Mouse (Mus musculus): ENCODE measurements around the gene Nipsnap1. TPM values are rescaled to one million over a fixed set of nuclear protein-coding genes. Genes with fewer than 3 reads are reported as not detected.

Nipsnap1 gene
- 89.8 and 92.7 TPM in 2 replicates for polyA plus RNA-seq (2014; fragmentation: Nextera tagmentation; extraction: Ambion mirVana)

- peak; percentile 88 for DNase-seq (ENCODE audit: low spot score)
- peak within 1 kb of the TSS; percentile 58 for H3K9ac ChIP-seq (ENCODE audit: low read depth, low read length)
- 0 out of 2 replicates have a peak, but pooled peaks cover 3% of the 10 kb centered on the region for H3K4me1 ChIP-seq (replicated peaks; ENCODE audit: control insufficient read depth, insufficient read depth, low read length)
- H3K27me3 ChIP-seq (replicated peaks; ENCODE audit: control insufficient read depth, insufficient read depth, low read length) = no peaks in the 10 kb centered on the region
- peak within 1 kb of the TSS; percentile 56 for H3K4me3 ChIP-seq (ENCODE audit: low read depth, low read length)
- WGBS = 1% methylated on average over 30 of the region's 30 CpGs
- H3K27ac ChIP-seq (ENCODE audit: low read depth, low read length) = peak within 1 kb of the TSS; percentile 70
- peak; percentile 91 for ATAC-seq (replicated peaks; ENCODE audit: low FRiP score)
- peak within 1 kb of the TSS; percentile 83 for H3K4me2 ChIP-seq
- peaks cover 6% of the 10 kb centered on the region; the same call in 1 of the 2 replicates for H3K36me3 ChIP-seq (ENCODE audit: control insufficient read depth, insufficient read depth, low read length)
- no peaks in the 10 kb centered on the region for H3K9me3 ChIP-seq (ENCODE audit: control insufficient read depth, low read length)
Measured at GRCm38 (mm10) chr11:4873755-4874475, at the start of gene Nipsnap1. Gene Nipsnap1, plus strand, starts transcription at chr11:4873951.

GRCm38 (mm10) chr11:4826152-4826778, 47.5 kb upstream of the Nipsnap1 start:
- no peak for DNase-seq (ENCODE audit: low spot score)
- Histone ChIP-seq H3K4me2 (no peak overlapping the region), H3K27ac (ENCODE audit: low read depth, low read length) (no peak overlapping the region), H3K4me1 (replicated peaks; ENCODE audit: control insufficient read depth, insufficient read depth, low read length) (peaks cover 8% of the 10 kb centered on the region), H3K9me3 (ENCODE audit: control insufficient read depth, low read length) (no peaks in the 10 kb centered on the region), H3K27me3 (replicated peaks; ENCODE audit: control insufficient read depth, insufficient read depth, low read length) (no peaks in the 10 kb centered on the region), H3K36me3 (ENCODE audit: control insufficient read depth, insufficient read depth, low read length) (no peaks in the 10 kb centered on the region), H3K4me3 (ENCODE audit: low read depth, low read length) (no peak overlapping the region), H3K9ac (ENCODE audit: low read depth, low read length) (no peak overlapping the region)
- WGBS = 94% methylated on average over 3 of the region's 3 CpGs
- ATAC-seq (replicated peaks; ENCODE audit: low FRiP score) = no peak

GRCm38 (mm10) chr11:4827340-4827739, 46.4 kb upstream of the Nipsnap1 start:
- no peak for ATAC-seq (replicated peaks; ENCODE audit: low FRiP score)

GRCm38 (mm10) chr11:4827916-4828315, 45.8 kb upstream of the Nipsnap1 start:
- no peak overlapping the region for H3K9ac ChIP-seq (ENCODE audit: low read depth, low read length)

More at GRCm38 (mm10) chr11:4827340-4827739, 46.4 kb upstream of the Nipsnap1 start:
- no peak for DNase-seq (ENCODE audit: low spot score)
- H3K9me3 ChIP-seq (ENCODE audit: control insufficient read depth, low read length) = no peaks in the 10 kb centered on the region
- no peak overlapping the region for H3K4me3 ChIP-seq (ENCODE audit: low read depth, low read length)
- no peaks in the 10 kb centered on the region for H3K36me3 ChIP-seq (ENCODE audit: control insufficient read depth, insufficient read depth, low read length)
- H3K4me2 ChIP-seq = no peak overlapping the region
- no peak overlapping the region for H3K9ac ChIP-seq (ENCODE audit: low read depth, low read length)
- H3K27ac ChIP-seq (ENCODE audit: low read depth, low read length) = no peak overlapping the region
- H3K27me3 ChIP-seq (replicated peaks; ENCODE audit: control insufficient read depth, insufficient read depth, low read length) = no peaks in the 10 kb centered on the region
- peaks cover 8% of the 10 kb centered on the region for H3K4me1 ChIP-seq (replicated peaks; ENCODE audit: control insufficient read depth, insufficient read depth, low read length)

GRCm38 (mm10) chr11:4831066-4831465, 42.7 kb upstream of the Nipsnap1 start:
- Histone ChIP-seq H3K4me2 (no peak overlapping the region), H3K36me3 (ENCODE audit: control insufficient read depth, insufficient read depth, low read length) (no peaks in the 10 kb centered on the region), H3K4me3 (ENCODE audit: low read depth, low read length) (no peak overlapping the region), H3K27ac (ENCODE audit: low read depth, low read length) (no peak overlapping the region), H3K27me3 (replicated peaks; ENCODE audit: control insufficient read depth, insufficient read depth, low read length) (no peaks in the 10 kb centered on the region), H3K9me3 (ENCODE audit: control insufficient read depth, low read length) (no peaks in the 10 kb centered on the region), H3K4me1 (replicated peaks; ENCODE audit: control insufficient read depth, insufficient read depth, low read length) (peaks cover 8% of the 10 kb centered on the region), H3K9ac (ENCODE audit: low read depth, low read length) (no peak overlapping the region)
- no peak for DNase-seq (ENCODE audit: low spot score)
- ATAC-seq (replicated peaks; ENCODE audit: low FRiP score) = no peak

More at GRCm38 (mm10) chr11:4827916-4828315, 45.8 kb upstream of the Nipsnap1 start:
- H3K4me2 ChIP-seq = no peak overlapping the region
- no peaks in the 10 kb centered on the region for H3K36me3 ChIP-seq (ENCODE audit: control insufficient read depth, insufficient read depth, low read length)
- DNase-seq (ENCODE audit: low spot score) = no peak
- no peaks in the 10 kb centered on the region for H3K9me3 ChIP-seq (ENCODE audit: control insufficient read depth, low read length)
- no peak overlapping the region for H3K4me3 ChIP-seq (ENCODE audit: low read depth, low read length)
- H3K27me3 ChIP-seq (replicated peaks; ENCODE audit: control insufficient read depth, insufficient read depth, low read length) = no peaks in the 10 kb centered on the region
- ATAC-seq (replicated peaks; ENCODE audit: low FRiP score) = no peak
- WGBS = 74% methylated on average over 2 of the region's 2 CpGs
- H3K4me1 ChIP-seq (replicated peaks; ENCODE audit: control insufficient read depth, insufficient read depth, low read length) = peaks cover 8% of the 10 kb centered on the region
- H3K27ac ChIP-seq (ENCODE audit: low read depth, low read length) = no peak overlapping the region

GRCm38 (mm10) chr11:4833295-4833939, 40.3 kb upstream of the Nipsnap1 start:
- 0 out of 2 replicates have a peak, but pooled peaks cover 3% of the 10 kb centered on the region for H3K4me1 ChIP-seq (replicated peaks; ENCODE audit: control insufficient read depth, insufficient read depth, low read length)
- H3K4me2 ChIP-seq = no peak overlapping the region
- no peak overlapping the region for H3K9ac ChIP-seq (ENCODE audit: low read depth, low read length)
- H3K36me3 ChIP-seq (ENCODE audit: control insufficient read depth, insufficient read depth, low read length) = no peaks in the 10 kb centered on the region
- no peak overlapping the region for H3K27ac ChIP-seq (ENCODE audit: low read depth, low read length)
- no peaks in the 10 kb centered on the region for H3K9me3 ChIP-seq (ENCODE audit: control insufficient read depth, low read length)
- ATAC-seq (replicated peaks; ENCODE audit: low FRiP score) (no peak), DNase-seq (ENCODE audit: low spot score) (no peak)
- no peaks in the 10 kb centered on the region for H3K27me3 ChIP-seq (replicated peaks; ENCODE audit: control insufficient read depth, insufficient read depth, low read length)
- H3K4me3 ChIP-seq (ENCODE audit: low read depth, low read length) = no peak overlapping the region
- 75% methylated on average over 3 of the region's 3 CpGs for WGBS

GRCm38 (mm10) chr11:4835436-4835835, 38.3 kb upstream of the Nipsnap1 start:
- ATAC-seq (replicated peaks; ENCODE audit: low FRiP score) = no peak

GRCm38 (mm10) chr11:4836755-4837154, 37.0 kb upstream of the Nipsnap1 start:
- H3K9ac ChIP-seq (ENCODE audit: low read depth, low read length) = no peak overlapping the region
- 0 out of 2 replicates have a peak, but pooled peaks cover 3% of the 10 kb centered on the region for H3K4me1 ChIP-seq (replicated peaks; ENCODE audit: control insufficient read depth, insufficient read depth, low read length)
- DNase-seq (ENCODE audit: low spot score) = no peak
- no peaks in the 10 kb centered on the region for H3K36me3 ChIP-seq (ENCODE audit: control insufficient read depth, insufficient read depth, low read length)
- no peaks in the 10 kb centered on the region for H3K9me3 ChIP-seq (ENCODE audit: control insufficient read depth, low read length)
- 58% methylated on average over 6 of the region's 6 CpGs for WGBS
- no peak for ATAC-seq (replicated peaks; ENCODE audit: low FRiP score)
- H3K4me3 ChIP-seq (ENCODE audit: low read depth, low read length) = no peak overlapping the region
- H3K27ac ChIP-seq (ENCODE audit: low read depth, low read length) = no peak overlapping the region
- H3K4me2 ChIP-seq = no peak overlapping the region
- no peaks in the 10 kb centered on the region for H3K27me3 ChIP-seq (replicated peaks; ENCODE audit: control insufficient read depth, insufficient read depth, low read length)

More at GRCm38 (mm10) chr11:4835436-4835835, 38.3 kb upstream of the Nipsnap1 start:
- H3K4me1 ChIP-seq (replicated peaks; ENCODE audit: control insufficient read depth, insufficient read depth, low read length) = 0 out of 2 replicates have a peak, but pooled peaks cover 3% of the 10 kb centered on the region
- H3K4me3 ChIP-seq (ENCODE audit: low read depth, low read length) = no peak overlapping the region
- WGBS = 71% methylated on average over 6 of the region's 6 CpGs
- H3K27ac ChIP-seq (ENCODE audit: low read depth, low read length) = no peak overlapping the region
- no peaks in the 10 kb centered on the region for H3K9me3 ChIP-seq (ENCODE audit: control insufficient read depth, low read length)
- H3K27me3 ChIP-seq (replicated peaks; ENCODE audit: control insufficient read depth, insufficient read depth, low read length) = no peaks in the 10 kb centered on the region
- H3K4me2 ChIP-seq = no peak overlapping the region
- DNase-seq (ENCODE audit: low spot score) = no peak
- no peaks in the 10 kb centered on the region for H3K36me3 ChIP-seq (ENCODE audit: control insufficient read depth, insufficient read depth, low read length)
- no peak overlapping the region for H3K9ac ChIP-seq (ENCODE audit: low read depth, low read length)

All from liver, embryonic 11.5 days (tissue).